Mouse (Mus musculus): Measurements from ENCODE around the gene Fgfr1op2.
"Not testable (repeated sequence)": the region's sequence is repeated elsewhere in the genome, so short reads cannot be mapped to it uniquely, and the experiment has no call there.

Fgfr1op2 gene

DNA sequence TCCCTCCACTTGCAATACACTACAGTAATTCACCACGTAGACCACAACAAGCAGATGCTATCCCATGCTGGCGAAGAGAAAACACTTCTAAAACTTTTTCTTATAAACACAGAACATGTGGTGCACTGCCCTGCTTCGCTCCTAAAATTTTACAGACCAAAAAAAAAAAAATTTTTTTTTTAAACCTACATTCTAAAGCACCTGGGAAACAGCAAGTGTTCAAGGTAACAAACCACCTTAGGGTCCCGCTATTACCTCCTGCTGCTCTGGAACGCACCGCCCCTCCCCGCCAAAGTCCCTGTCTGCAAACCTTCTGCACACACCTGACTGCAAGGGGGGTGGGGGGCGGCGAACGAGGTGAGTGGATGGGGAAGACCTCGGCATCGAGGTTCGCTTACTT lies at the start of gene Fgfr1op2:
TSS of gene Fgfr1op2 (plus strand) at position 301 of the 400 bp plus-strand sequence.
- DNase-seq = no peak

DNA sequence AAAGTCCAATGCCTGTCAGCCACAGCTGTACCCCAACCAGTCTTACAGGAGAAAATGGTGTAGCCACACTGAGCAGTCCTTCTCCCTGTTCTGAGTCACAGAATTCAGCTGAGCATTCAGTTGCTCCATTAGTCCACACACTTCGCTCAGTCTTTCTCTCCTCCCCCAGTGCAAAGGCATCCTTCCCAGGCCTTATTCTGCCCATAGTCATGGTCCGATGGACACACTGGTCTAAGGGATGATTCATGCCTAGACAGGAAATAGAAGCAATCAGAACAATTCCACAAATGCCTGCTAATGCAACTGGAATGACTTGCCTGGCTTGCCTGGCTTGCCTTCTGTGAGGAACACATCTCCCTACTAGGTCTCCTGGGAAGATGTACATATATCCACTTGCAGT lies 49.5 kb upstream of the Fgfr1op2 start:
- DNase-seq = no peak

GRCm38 (mm10) chr6:146530363-146530762 lies 46.6 kb upstream of the Fgfr1op2 start:
- no peak for DNase-seq

DNA sequence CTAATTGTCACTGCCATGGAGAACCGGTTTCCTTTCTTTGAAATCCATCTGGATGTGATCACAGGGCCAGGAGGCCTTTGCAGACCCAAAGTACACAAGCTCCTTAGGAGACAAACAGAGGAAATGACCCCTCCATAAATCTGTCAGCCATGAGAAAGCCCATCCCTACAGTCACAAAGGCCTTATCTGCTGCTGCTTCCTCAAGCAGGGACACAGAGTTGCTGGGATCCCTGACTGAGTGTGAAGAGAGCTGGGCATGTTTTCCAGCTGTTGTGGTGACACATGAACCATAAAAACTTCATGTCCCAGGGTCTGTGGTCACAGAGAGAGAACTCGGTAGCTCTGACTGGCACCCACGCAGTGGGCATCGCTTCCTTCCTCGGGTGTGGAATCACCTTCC lies 46.2 kb upstream of the Fgfr1op2 start:
- DNase-seq = no peak

DNA sequence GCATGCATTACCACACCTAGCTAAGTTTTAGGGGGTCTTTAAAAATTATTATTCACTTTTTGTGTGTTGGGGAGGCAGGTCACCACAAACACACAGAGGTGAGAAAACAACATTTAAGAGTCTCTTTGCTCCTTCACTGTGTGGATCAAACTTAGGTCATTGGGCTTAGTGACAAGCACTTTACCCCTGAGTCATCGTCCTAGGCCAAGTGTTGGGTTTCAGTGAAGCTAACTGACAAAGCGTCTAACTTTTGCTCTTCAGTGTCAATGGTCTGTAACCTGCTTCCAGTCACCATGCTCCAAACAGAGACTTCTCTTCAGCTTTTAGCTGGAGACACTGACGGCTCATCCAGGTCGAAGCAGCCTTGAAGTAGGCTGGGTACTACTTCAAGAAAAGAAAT lies 43.9 kb upstream of the Fgfr1op2 start:
- no peak for DNase-seq

DNA sequence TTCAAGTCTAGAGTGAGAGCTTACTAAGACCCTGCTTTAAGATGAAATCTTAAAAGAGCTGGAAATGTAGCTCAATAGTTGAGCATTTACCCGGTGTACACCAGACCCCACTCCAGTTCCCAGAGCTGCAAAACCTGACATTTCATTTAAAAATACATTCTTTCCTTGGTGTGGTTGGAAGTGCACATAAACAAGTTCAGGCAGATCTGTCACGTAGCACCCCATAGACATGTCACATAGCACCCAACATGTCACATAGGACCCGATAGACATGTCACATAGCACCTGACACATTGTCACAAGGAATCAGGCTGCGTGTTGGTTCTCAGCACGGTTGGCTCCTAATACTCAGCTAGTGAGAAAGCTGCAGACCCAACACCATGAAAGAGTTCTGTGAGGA lies 41.5 kb upstream of the Fgfr1op2 start:
- no peak for DNase-seq

GRCm38 (mm10) chr6:146537111-146537510 lies 39.9 kb upstream of the Fgfr1op2 start:
- DNase-seq = no peak

GRCm38 (mm10) chr6:146538071-146538470 lies 38.9 kb upstream of the Fgfr1op2 start:
- no peak for DNase-seq

GRCm38 (mm10) chr6:146538661-146539060 lies 38.3 kb upstream of the Fgfr1op2 start:
- DNase-seq = no peak

DNA sequence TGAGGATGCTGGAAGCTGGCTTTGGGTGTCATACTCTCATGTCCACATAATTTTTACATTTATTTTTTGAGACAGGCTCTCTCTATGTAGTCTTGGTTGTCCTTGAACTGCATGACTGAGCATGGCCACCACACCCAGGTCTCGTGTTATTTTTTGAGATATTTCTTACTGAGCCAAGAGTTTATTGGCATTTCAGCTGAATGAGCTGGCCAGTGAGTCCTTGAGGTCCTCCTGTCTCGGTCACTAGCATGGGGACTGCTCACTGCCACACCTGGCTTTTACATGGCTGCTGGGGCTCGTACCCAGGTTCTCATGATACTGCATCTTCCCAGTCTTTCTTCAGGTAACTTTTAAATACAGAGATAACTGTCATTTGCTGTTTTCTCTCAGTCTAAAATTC lies 36.6 kb upstream of the Fgfr1op2 start:
- DNase-seq = no peak

- no peak for DNase-seq
These were observed 32.4 kb upstream of the Fgfr1op2 start for GRCm38 (mm10) chr6:146544622-146545021.

DNA sequence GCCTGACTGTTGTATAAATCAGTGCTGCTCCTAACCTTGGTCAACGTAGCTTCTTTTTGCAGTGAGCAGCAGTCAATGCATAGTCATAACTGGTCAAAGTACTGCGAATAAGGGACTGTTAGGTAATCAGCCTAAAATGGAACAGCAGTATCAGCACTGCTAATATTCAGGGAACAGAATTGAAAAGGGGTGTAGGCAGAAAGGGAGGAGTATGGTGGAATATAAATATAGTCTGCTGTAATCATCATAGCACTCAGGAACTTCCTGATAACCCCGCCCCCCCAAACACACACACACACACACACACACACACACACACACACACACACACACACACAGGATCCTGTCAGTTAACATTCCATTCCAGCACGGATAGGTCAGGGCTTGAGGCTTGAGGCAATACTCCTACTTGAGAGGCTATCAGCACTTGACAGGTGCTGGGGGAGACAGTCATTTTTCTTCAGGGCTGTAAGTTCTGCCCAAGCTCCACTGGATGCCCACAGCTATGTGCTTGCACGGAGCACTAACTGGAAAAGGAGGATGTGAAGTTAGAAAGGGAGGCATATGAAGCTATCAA lies 31.6 kb upstream of the Fgfr1op2 start:
- DNase-seq = no peak

DNA sequence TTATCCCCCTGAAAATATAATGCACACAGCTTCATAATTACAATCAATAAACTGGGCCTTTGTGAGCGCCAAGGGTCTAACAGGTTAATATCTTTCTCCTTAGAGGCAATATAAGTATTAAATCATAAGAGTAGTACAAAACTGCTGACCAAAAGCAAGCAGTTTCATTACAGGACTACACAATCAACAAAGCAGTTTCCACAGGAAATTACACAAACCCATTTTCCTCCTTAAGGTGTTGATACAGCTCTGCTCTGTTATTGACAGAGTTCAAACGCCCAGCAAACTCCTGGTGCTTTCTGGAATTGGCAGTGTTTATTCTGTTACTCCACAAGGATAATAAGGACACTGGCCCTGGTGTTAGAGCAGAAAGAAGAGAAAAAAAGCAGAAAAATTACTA lies 26.6 kb upstream of the Fgfr1op2 start:
- no peak for DNase-seq

- no peak for DNase-seq
These were observed 25.7 kb upstream of the Fgfr1op2 start for GRCm38 (mm10) chr6:146551326-146551725.

DNA sequence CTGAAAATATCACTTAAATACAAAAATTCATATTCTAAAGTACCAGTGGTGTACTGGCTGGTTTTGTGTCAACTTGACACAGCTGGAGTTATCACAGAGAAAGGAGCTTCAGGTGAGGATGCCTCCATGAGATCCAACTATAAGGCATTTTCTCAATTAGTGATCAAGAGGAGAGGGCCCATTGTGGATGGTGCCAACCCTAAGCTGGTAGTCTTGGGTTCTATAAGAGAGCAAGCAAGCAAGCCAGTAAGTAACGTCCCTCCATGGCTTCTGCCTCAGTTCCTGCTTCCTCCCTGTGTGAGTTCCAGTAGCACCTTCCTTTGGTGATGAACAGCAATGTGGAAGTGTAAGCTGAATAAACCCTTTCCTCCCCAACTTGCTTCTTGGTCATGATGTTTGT lies 14.5 kb upstream of the Fgfr1op2 start:
- not testable (repeated sequence) for DNase-seq

DNA sequence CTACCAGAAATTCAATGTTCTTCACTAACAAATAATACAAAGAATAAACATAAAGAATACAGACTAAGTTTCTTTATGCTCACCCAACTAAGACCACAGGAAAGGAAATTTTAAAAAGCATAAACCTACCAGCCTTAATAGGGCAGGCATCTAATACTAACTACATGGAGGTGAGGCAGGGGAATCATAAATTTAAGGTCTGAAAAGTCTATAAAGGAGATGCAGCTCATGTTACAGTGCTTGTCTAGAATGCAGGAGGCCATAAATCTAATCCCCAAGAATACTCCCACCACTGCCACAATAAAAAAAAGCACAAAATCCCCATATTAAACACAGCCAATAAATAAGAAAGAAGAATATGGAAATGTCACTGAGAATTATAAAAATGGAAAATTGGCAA lies 4.9 kb upstream of the Fgfr1op2 start:
- no peak for DNase-seq

DNA sequence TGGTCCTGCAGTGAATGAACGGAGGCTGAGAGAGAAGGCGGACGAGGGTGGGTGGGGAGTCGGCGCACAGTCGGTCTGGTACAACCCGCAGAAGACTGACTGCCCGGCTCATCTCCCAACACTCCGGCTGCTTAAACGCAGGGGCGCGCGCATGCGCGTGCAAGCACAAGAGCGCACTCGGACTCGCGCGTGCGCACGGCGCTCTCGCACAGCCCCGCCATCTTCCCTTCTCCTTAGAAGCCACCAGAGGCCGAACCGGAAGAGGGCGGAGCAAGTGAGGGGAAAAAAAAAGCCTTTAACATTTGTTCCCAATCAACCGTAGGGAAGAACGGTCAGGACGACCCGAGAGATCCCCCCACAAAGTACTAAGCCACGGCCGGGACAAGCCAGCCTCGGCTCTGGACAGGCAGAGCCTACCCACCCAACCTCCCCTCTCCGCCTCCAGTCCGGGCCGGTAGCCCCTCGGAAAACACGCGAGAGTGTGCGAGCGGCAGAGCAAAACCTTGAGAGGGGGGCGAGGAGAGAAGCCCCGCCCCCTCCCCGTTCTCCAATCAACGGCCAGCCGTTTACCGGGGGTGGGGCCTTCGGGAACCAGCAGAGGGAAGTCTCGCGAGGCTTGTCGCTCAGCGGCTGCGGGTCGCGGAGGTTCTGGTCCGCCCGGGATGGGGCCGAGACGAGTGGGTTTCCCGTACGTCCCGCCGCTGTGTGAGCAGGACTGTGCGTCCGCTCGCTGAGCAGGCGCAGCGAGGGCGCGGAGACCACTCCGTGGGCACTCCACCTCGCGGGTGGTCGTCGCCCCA lies 507 bp downstream of the Fgfr1op2 start, which contains the start of gene Ints13:
TSS of gene Ints13 (minus strand) at position 526 of the 800 bp plus-strand sequence.
- DNase-seq = peak; percentile 97

- peak; percentile 57 for DNase-seq
These were observed 1.1 kb downstream of the Fgfr1op2 start for GRCm38 (mm10) chr6:146578111-146578531.

GRCm38 (mm10) chr6:146578586-146578985 lies 1.6 kb downstream of the Fgfr1op2 start:
- no peak for DNase-seq

- no peak for DNase-seq
These were observed 3.5 kb downstream of the Fgfr1op2 start for GRCm38 (mm10) chr6:146580381-146580926.

DNA sequence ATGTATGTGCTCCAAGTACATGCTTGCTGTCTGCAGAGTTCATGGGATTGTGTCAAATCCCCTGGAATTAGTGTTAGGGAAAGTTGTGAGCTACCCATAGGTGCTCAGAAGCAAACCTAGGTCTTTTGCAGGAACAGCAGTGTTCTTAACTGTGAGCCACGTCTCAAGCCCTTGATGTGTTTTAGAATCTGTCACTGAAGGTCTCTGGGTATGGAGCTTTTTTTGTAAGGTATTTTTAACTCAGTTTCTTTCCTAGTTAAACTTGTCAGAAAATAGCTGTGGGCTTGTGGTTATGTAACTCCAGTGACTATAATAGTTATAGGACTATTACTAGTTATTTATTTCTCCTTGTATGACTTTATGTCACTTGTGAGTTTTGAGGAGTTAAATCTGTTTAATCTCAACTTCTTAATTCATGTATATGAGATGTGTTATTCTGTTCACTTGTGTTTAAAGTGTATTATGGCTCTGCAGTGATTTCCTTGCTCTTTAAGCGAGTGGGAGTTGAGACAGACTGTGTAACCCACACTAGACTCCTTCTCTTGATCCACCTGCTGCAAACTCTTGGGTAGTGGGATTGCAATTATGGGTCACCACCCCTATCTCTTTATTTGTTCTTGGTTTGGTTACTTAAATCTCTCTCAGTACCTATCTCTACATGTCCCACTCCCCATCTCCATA lies 6.5 kb downstream of the Fgfr1op2 start:
- no peak for DNase-seq

- DNase-seq = no peak
These were observed 8.1 kb downstream of the Fgfr1op2 start for GRCm38 (mm10) chr6:146585134-146585533.

- DNase-seq = no peak
These were observed 25.6 kb downstream of the Fgfr1op2 start for GRCm38 (mm10) chr6:146602601-146603000.

DNA sequence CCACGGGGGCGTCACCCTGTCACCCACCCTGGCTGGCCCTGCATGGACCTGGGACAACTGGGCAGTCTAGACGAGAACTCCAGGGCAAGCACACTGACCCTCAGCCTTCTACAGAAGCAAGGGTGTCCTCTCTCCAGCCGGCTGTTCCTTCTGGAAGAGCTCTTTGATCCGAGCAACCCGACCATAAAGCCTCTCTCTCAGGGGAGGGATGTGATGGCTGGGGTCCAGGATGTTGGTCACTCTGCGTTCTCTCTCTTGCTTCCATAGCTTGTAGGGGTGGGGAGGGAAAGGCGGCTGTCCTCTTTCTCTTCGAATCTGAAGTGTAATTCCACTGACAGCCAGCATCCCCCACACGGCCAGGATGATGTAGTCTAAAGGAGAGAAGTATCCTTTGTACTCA lies 26.6 kb downstream of the Fgfr1op2 start:
- DNase-seq = no peak
